ENCODE assay signal across 9 mouse cellular contexts in genomic region chr1:91978443-91978842, GRCm38 (mm10).
DNase-seq lines count a peak whose midpoint lies in the region; ATAC-seq and TF ChIP-seq lines count a peak whose summit lies in the region.
"Had no signal": no experiment of that assay in that cellular context is flagged by ENCODE, and none has a peak within 500 bp of the region (broad histone marks: within the 10 kb centered on the region; RNA-seq: fewer than 3 reads in every experiment).

No protein-coding gene starts in this region.

- H3K9me3 ChIP-seq in intestine, postnatal 0 days (ENCODE audit: control insufficient read depth), result no peaks in the 10 kb centered on the region
- H3K9me3 ChIP-seq in intestine, embryonic 16.5 days (ENCODE audit: control insufficient read depth, low read length), result no peaks in the 10 kb centered on the region
- no peaks in the 10 kb centered on the region for H3K9me3 ChIP-seq in forebrain, embryonic 16.5 days (ENCODE audit: control insufficient read depth, low read length)
- no peaks in the 10 kb centered on the region for H3K9me3 ChIP-seq in midbrain, embryonic 11.5 days (ENCODE audit: control insufficient read depth, low read length)
- H3K9me3 ChIP-seq in liver, embryonic 11.5 days (ENCODE audit: control insufficient read depth, low read length), result no peaks in the 10 kb centered on the region
- H3K9me3 ChIP-seq: liver, embryonic 15.5 days had no signal

- ATAC-seq in intestine, postnatal 0 days, result no peak
- no peak for ATAC-seq in intestine, embryonic 16.5 days
- peak; percentile 57 for ATAC-seq in forebrain, embryonic 16.5 days
- ATAC-seq in midbrain, embryonic 11.5 days (ENCODE audit: low FRiP score), result peak; percentile 68; the same call in 1 of the 2 replicates
- no peak for ATAC-seq in liver, embryonic 11.5 days (replicated peaks; ENCODE audit: low FRiP score)

- no peak overlapping the region for H3K4me2 ChIP-seq in intestine, postnatal 0 days (replicated peaks; ENCODE audit: low read depth)
- no peak overlapping the region for H3K4me2 ChIP-seq in intestine, embryonic 16.5 days (ENCODE audit: low read depth, low read length)
- H3K4me2 ChIP-seq in forebrain, embryonic 16.5 days (ENCODE audit: low read length), result no peak overlapping the region
- no peak overlapping the region for H3K4me2 ChIP-seq in midbrain, embryonic 11.5 days
- no peak overlapping the region for H3K4me2 ChIP-seq in liver, embryonic 11.5 days
- H3K4me2 ChIP-seq: liver, embryonic 15.5 days had no signal

- WGBS in intestine, postnatal 0 days, result 86% methylated on average over 3 of the region's 3 CpGs
- WGBS in intestine, embryonic 16.5 days, result 81% methylated on average over 3 of the region's 3 CpGs
- WGBS in forebrain, embryonic 16.5 days, result 62% methylated on average over 3 of the region's 3 CpGs
- 54% methylated on average over 3 of the region's 3 CpGs for WGBS in midbrain, embryonic 11.5 days
- 86% methylated on average over 3 of the region's 3 CpGs for WGBS in liver, embryonic 11.5 days

- 0 out of 2 replicates have a peak, but pooled peaks have one; percentile 14 for TF ChIP-seq CTCF in intestine, postnatal 0 days (IDR thresholded peaks at IDR 0.05; ENCODE audit: low read depth)

- intact Hi-C loops in left cerebral cortex, postnatal 36 days (cut with DNase I), result no loop called here

- peaks cover 42% of the 10 kb centered on the region for H3K36me3 ChIP-seq in intestine, postnatal 0 days (ENCODE audit: control insufficient read depth, insufficient read depth)
- H3K36me3 ChIP-seq in intestine, embryonic 16.5 days (ENCODE audit: control insufficient read depth, insufficient read depth, low read length), result no peaks in the 10 kb centered on the region
- H3K36me3 ChIP-seq in forebrain, embryonic 16.5 days (ENCODE audit: control insufficient read depth, insufficient read depth), result peaks cover 14% of the 10 kb centered on the region
- peaks cover 5% of the 10 kb centered on the region; the same call in 1 of the 2 replicates for H3K36me3 ChIP-seq in midbrain, embryonic 11.5 days (ENCODE audit: control insufficient read depth, insufficient read depth, low read length)
- peaks cover 7% of the 10 kb centered on the region; the same call in 1 of the 2 replicates for H3K36me3 ChIP-seq in liver, embryonic 11.5 days (ENCODE audit: control insufficient read depth, insufficient read depth, low read length)

- no peak overlapping the region for H3K9ac ChIP-seq in intestine, postnatal 0 days (ENCODE audit: low read depth, low read length)
- no peak overlapping the region for H3K9ac ChIP-seq in intestine, embryonic 16.5 days (ENCODE audit: low read depth, low read length)
- H3K9ac ChIP-seq in forebrain, embryonic 16.5 days (replicated peaks; ENCODE audit: low read depth, low read length), result no peak overlapping the region
- H3K9ac ChIP-seq in midbrain, embryonic 11.5 days (ENCODE audit: low read length), result no peak overlapping the region
- no peak overlapping the region for H3K9ac ChIP-seq in liver, embryonic 11.5 days (ENCODE audit: low read depth, low read length)
- H3K9ac ChIP-seq: liver, embryonic 15.5 days had no signal

- no peak overlapping the region for H3K4me3 ChIP-seq in intestine, postnatal 0 days (ENCODE audit: low read depth, low read length)
- no peak overlapping the region for H3K4me3 ChIP-seq in intestine, embryonic 16.5 days (ENCODE audit: low read length)
- no peak overlapping the region for H3K4me3 ChIP-seq in forebrain, embryonic 16.5 days (replicated peaks; ENCODE audit: low read length)
- H3K4me3 ChIP-seq in midbrain, embryonic 11.5 days (ENCODE audit: low read depth, low read length), result no peak overlapping the region
- no peak overlapping the region for H3K4me3 ChIP-seq in liver, embryonic 11.5 days (ENCODE audit: low read depth, low read length)
- H3K4me3 ChIP-seq: liver, embryonic 15.5 days had no signal

- no peak overlapping the region for H3K27ac ChIP-seq in intestine, postnatal 0 days (ENCODE audit: low read depth, low read length)
- no peak overlapping the region for H3K27ac ChIP-seq in intestine, embryonic 16.5 days (ENCODE audit: low read length)
- H3K27ac ChIP-seq in forebrain, embryonic 16.5 days (ENCODE audit: low read length), result no peak overlapping the region
- H3K27ac ChIP-seq in midbrain, embryonic 11.5 days (ENCODE audit: low read depth, low read length), result no peak overlapping the region
- H3K27ac ChIP-seq in liver, embryonic 11.5 days (ENCODE audit: low read depth, low read length), result no peak overlapping the region
- H3K27ac ChIP-seq: liver, embryonic 15.5 days had no signal

- no peaks in the 10 kb centered on the region for H3K4me1 ChIP-seq in intestine, postnatal 0 days (replicated peaks; ENCODE audit: control insufficient read depth, insufficient read depth, low read length)
- H3K4me1 ChIP-seq in intestine, embryonic 16.5 days (ENCODE audit: control insufficient read depth, insufficient read depth, low read length), result no peaks in the 10 kb centered on the region
- H3K4me1 ChIP-seq in forebrain, embryonic 16.5 days (replicated peaks; ENCODE audit: control insufficient read depth, insufficient read depth, low read length), result no peaks in the 10 kb centered on the region
- peaks cover 2% of the 10 kb centered on the region; the same call in 1 of the 2 replicates for H3K4me1 ChIP-seq in midbrain, embryonic 11.5 days (ENCODE audit: control insufficient read depth, insufficient read depth, low read length)
- no peaks in the 10 kb centered on the region for H3K4me1 ChIP-seq in liver, embryonic 11.5 days (replicated peaks; ENCODE audit: control insufficient read depth, insufficient read depth, low read length)
- H3K4me1 ChIP-seq: liver, embryonic 15.5 days had no signal

- DNase-seq in adipocyte (ENCODE audit: low spot score), result peak; percentile 10
- no peak for DNase-seq in midbrain, embryonic 11.5 days (ENCODE audit: low spot score, missing footprints)
- DNase-seq in liver, embryonic 11.5 days (ENCODE audit: low spot score), result no peak
- DNase-seq in spleen, postnatal 4 days (ENCODE audit: low spot score in 2 of 2), result no peak
- no peak for DNase-seq in left cerebral cortex, postnatal 36 days (ENCODE audit: low spot score in 2 of 2)

- H3K27me3 ChIP-seq in intestine, postnatal 0 days (replicated peaks; ENCODE audit: control insufficient read depth, insufficient read depth, low read length), result no peaks in the 10 kb centered on the region
- no peaks in the 10 kb centered on the region for H3K27me3 ChIP-seq in intestine, embryonic 16.5 days (replicated peaks; ENCODE audit: control insufficient read depth, insufficient read depth, low read length)
- no peaks in the 10 kb centered on the region for H3K27me3 ChIP-seq in forebrain, embryonic 16.5 days (replicated peaks; ENCODE audit: control insufficient read depth, insufficient read depth, low read length)
- no peaks in the 10 kb centered on the region for H3K27me3 ChIP-seq in midbrain, embryonic 11.5 days (ENCODE audit: control insufficient read depth, insufficient read depth, low read length)
- H3K27me3 ChIP-seq in liver, embryonic 11.5 days (replicated peaks; ENCODE audit: control insufficient read depth, insufficient read depth, low read length), result no peaks in the 10 kb centered on the region
- H3K27me3 ChIP-seq: liver, embryonic 15.5 days had no signal

Comparison
In these comparisons a context has a peak if more than half of its experiments do, and no peak if none do; other contexts are left out.
1. ATAC-seq: peak in forebrain, embryonic 16.5 days (single experiment) and midbrain, embryonic 11.5 days (single experiment); none in intestine, postnatal 0 days (single experiment), intestine, embryonic 16.5 days (single experiment) and liver, embryonic 11.5 days (single experiment).